Mouse (Mus musculus) fibroblast of lung, adult 2 months (primary cell): ENCODE data around the gene Pde7b.

ENCODE experiments used
- DNase-seq: peaks from one replicate; pipeline ENCODE4 v3.0.0-alpha.2; 2011; ENCODE audit warnings: low read depth

Gene Pde7b

GRCm38 (mm10) chr10:20722651-20723520, 2.0 kb downstream of the Pde7b start:
- DNase-seq, result no peak

- no peak for DNase-seq
These were observed 5.7 kb downstream of the Pde7b start for GRCm38 (mm10) chr10:20719201-20719600.

- DNase-seq, result no peak
These were observed 24.2 kb downstream of the Pde7b start for GRCm38 (mm10) chr10:20700633-20701032.

- DNase-seq, result no peak
These were observed 25.0 kb downstream of the Pde7b start for GRCm38 (mm10) chr10:20699874-20700273.

GRCm38 (mm10) chr10:20695637-20696036, 29.2 kb downstream of the Pde7b start:
- no peak for DNase-seq

GRCm38 (mm10) chr10:20690002-20690401, 34.9 kb downstream of the Pde7b start:
- no peak for DNase-seq

GRCm38 (mm10) chr10:20684151-20684550, 40.7 kb downstream of the Pde7b start:
- no peak for DNase-seq

GRCm38 (mm10) chr10:20680986-20681385, 43.9 kb downstream of the Pde7b start:
- DNase-seq, result no peak

- DNase-seq, result peak; percentile 74
These were observed 49.6 kb downstream of the Pde7b start for GRCm38 (mm10) chr10:20675321-20675720.

- peak; percentile 84 for DNase-seq
These were observed 51.1 kb downstream of the Pde7b start for GRCm38 (mm10) chr10:20673798-20674197.

- DNase-seq, result no peak
These were observed 52.3 kb downstream of the Pde7b start for GRCm38 (mm10) chr10:20672591-20672990.

- DNase-seq, result no peak
These were observed 53.3 kb downstream of the Pde7b start for GRCm38 (mm10) chr10:20671621-20672020.

- DNase-seq, result no peak
These were observed 54.3 kb downstream of the Pde7b start for GRCm38 (mm10) chr10:20670541-20670940.

- no peak for DNase-seq
These were observed 55.4 kb downstream of the Pde7b start for GRCm38 (mm10) chr10:20669467-20669866.

GRCm38 (mm10) chr10:20668577-20668976, 56.3 kb downstream of the Pde7b start:
- no peak for DNase-seq

GRCm38 (mm10) chr10:20666655-20667054, 58.2 kb downstream of the Pde7b start:
- DNase-seq, result no peak

GRCm38 (mm10) chr10:20662951-20663350, 61.9 kb downstream of the Pde7b start:
- no peak for DNase-seq

GRCm38 (mm10) chr10:20661684-20662083, 63.2 kb downstream of the Pde7b start:
- DNase-seq, result no peak

GRCm38 (mm10) chr10:20659718-20660117, 65.2 kb downstream of the Pde7b start:
- no peak for DNase-seq

GRCm38 (mm10) chr10:20659268-20659667, 65.6 kb downstream of the Pde7b start:
- no peak for DNase-seq

GRCm38 (mm10) chr10:20658716-20659115, 66.2 kb downstream of the Pde7b start:
- DNase-seq, result no peak

- no peak for DNase-seq
These were observed 67.4 kb downstream of the Pde7b start for GRCm38 (mm10) chr10:20657316-20658081.

- DNase-seq, result no peak
These were observed 70.3 kb downstream of the Pde7b start for GRCm38 (mm10) chr10:20654590-20654989.
